Mouse (Mus musculus) liver, embryonic 11.5 days (tissue): ENCODE measurements around the gene Cracr2b. TPM values are rescaled to one million over a fixed set of nuclear protein-coding genes. Genes with fewer than 3 reads are reported as not detected.

Experiments
- ATAC-seq: fragments of 200-750 bp; cut with Nextera tagmentation; replicated peaks from 2 replicates; pipeline ENCODE4 v1.8.0; 2017; ENCODE audit warnings: moderate number of reproducible peaks, mild to moderate bottlenecking, moderate TSS enrichment, moderate library complexity; ENCODE audit not compliant: low FRiP score
- DNase-seq: peaks from one replicate; pipeline ENCODE4 v3.0.0-alpha.2; 2017; ENCODE audit warnings: low spot score
- H3K27ac ChIP-seq: fragments of 300-500 bp; sonication (generic); 2 replicates; pipeline ENCODE4 v1.5.1; 2014; ENCODE audit warnings: mild to moderate bottlenecking, low read depth, low read length, control low read depth
- H3K27me3 ChIP-seq: fragments of 300-500 bp; sonication (generic); replicated peaks from 2 replicates; pipeline ENCODE4 v1.6.1; 2014; ENCODE audit warnings: low read length, mixed read lengths; ENCODE audit not compliant: control insufficient read depth, insufficient read depth
- H3K36me3 ChIP-seq: fragments of 300-500 bp; sonication (generic); 2 replicates; pipeline ENCODE4 v1.6.1; 2014; ENCODE audit warnings: mild to moderate bottlenecking, low read length, moderate library complexity, mixed read lengths; ENCODE audit not compliant: control insufficient read depth, insufficient read depth
- H3K4me1 ChIP-seq: fragments of 300-500 bp; sonication (generic); replicated peaks from 2 replicates; pipeline ENCODE4 v1.6.1; 2014; ENCODE audit warnings: low read length, mixed read lengths; ENCODE audit not compliant: control insufficient read depth, insufficient read depth
- H3K4me2 ChIP-seq: fragments of 300-500 bp; sonication (generic); 2 replicates; pipeline ENCODE4 v1.6.1; 2014; ENCODE audit warnings: mild to moderate bottlenecking, control low read depth, moderate library complexity
- H3K4me3 ChIP-seq: fragments of 300-500 bp; sonication (generic); 2 replicates; pipeline ENCODE4 v1.5.1; 2014; ENCODE audit warnings: low read depth, low read length, control low read depth
- H3K9ac ChIP-seq: fragments of 300-500 bp; sonication (generic); 2 replicates; pipeline ENCODE4 v1.6.1; 2014; ENCODE audit warnings: low read depth, low read length, control low read depth
- H3K9me3 ChIP-seq: fragments of 300-500 bp; sonication (generic); 2 replicates; pipeline ENCODE4 v1.6.1; 2016; ENCODE audit warnings: low read length, inconsistent platforms, mixed read lengths; ENCODE audit not compliant: control insufficient read depth
- WGBS: fragments of 180-500 bp; shearing (Covaris S2); extraction: QIAGEN DNeasy Blood & Tissue Kit; methylation state at CpG from one replicate; pipeline ENCODE4 v1.1.7; 2014; 5-methylcytosine and 5-hydroxymethylcytosine counted together
- polyA plus RNA-seq: library from polyadenylated mRNA; unstranded; fragments of >200 nt; fragmentation: Nextera tagmentation; extraction: Ambion mirVana; gene quantifications from 2 replicates; pipeline ENCODE4 v1.2.1, GENCODE M21; 2014

Gene Cracr2b
- polyA plus RNA-seq, 1 experiment from 2014 or later = 4.3 TPM

- Histone ChIP-seq H3K9me3 (no peaks in the 10 kb centered on the region), H3K4me2 (peak overlapping the region; percentile 55), H3K27me3 (peaks cover 57% of the 10 kb centered on the region), H3K27ac (no peak overlapping the region), H3K9ac (no peak overlapping the region), H3K4me3 (peak overlapping the region; percentile 32), H3K4me1 (peaks cover 33% of the 10 kb centered on the region), H3K36me3 (no peaks in the 10 kb centered on the region)
- 22% methylated on average over 12 of the region's 12 CpGs for WGBS
- no peak for ATAC-seq
- DNase-seq = no peak
Measured at GRCm38 (mm10) chr7:141463824-141464602, 3.1 kb downstream of the Cracr2b start.

GRCm38 (mm10) chr7:141464603-141465201 lies 3.8 kb downstream of the Cracr2b start:
- DNase-seq = no peak
- H3K4me2 ChIP-seq = peak overlapping the region; percentile 55
- H3K9me3 ChIP-seq = no peaks in the 10 kb centered on the region
- peak overlapping the region; percentile 21 for H3K9ac ChIP-seq
- H3K27me3 ChIP-seq = peaks cover 55% of the 10 kb centered on the region
- peak overlapping the region; percentile 32 for H3K4me3 ChIP-seq
- WGBS = 9% methylated on average over 38 of the region's 38 CpGs
- H3K4me1 ChIP-seq = peaks cover 40% of the 10 kb centered on the region
- ATAC-seq = no peak
- H3K27ac ChIP-seq = no peak overlapping the region
- no peaks in the 10 kb centered on the region; the same call in 1 of the 2 replicates for H3K36me3 ChIP-seq

GRCm38 (mm10) chr7:141465388-141466044 lies 4.6 kb downstream of the Cracr2b start:
- H3K9ac ChIP-seq = no peak overlapping the region
- no peaks in the 10 kb centered on the region for H3K9me3 ChIP-seq
- no peak overlapping the region for H3K4me3 ChIP-seq
- WGBS = 42% methylated on average over 9 of the region's 10 CpGs
- peaks cover 51% of the 10 kb centered on the region for H3K27me3 ChIP-seq
- H3K36me3 ChIP-seq = peaks cover 5% of the 10 kb centered on the region
- H3K4me2 ChIP-seq = peak overlapping the region; percentile 55; the same call in 1 of the 2 replicates
- H3K4me1 ChIP-seq = peaks cover 41% of the 10 kb centered on the region
- H3K27ac ChIP-seq = no peak overlapping the region
- DNase-seq (no peak), ATAC-seq (no peak)

GRCm38 (mm10) chr7:141466045-141466394 lies 5.1 kb downstream of the Cracr2b start:
- H3K36me3 ChIP-seq = peaks cover 10% of the 10 kb centered on the region
- no peak overlapping the region for H3K4me3 ChIP-seq
- peaks cover 46% of the 10 kb centered on the region for H3K27me3 ChIP-seq
- 0 out of 2 replicates have a peak overlapping the region, but pooled peaks have one; percentile 2 for H3K4me2 ChIP-seq
- ATAC-seq (no peak), DNase-seq (no peak)
- peaks cover 41% of the 10 kb centered on the region for H3K4me1 ChIP-seq
- WGBS = 57% methylated on average over 7 of the region's 7 CpGs
- no peak overlapping the region for H3K27ac ChIP-seq
- no peaks in the 10 kb centered on the region for H3K9me3 ChIP-seq
- H3K9ac ChIP-seq = no peak overlapping the region

GRCm38 (mm10) chr7:141466607-141467148 lies 5.8 kb downstream of the Cracr2b start:
- DNase-seq (no peak), ATAC-seq (no peak)
- Histone ChIP-seq H3K27ac (peak overlapping the region; percentile 72; the same call in 1 of the 2 replicates), H3K4me1 (peaks cover 41% of the 10 kb centered on the region), H3K9me3 (no peaks in the 10 kb centered on the region), H3K27me3 (peaks cover 40% of the 10 kb centered on the region), H3K9ac (peak overlapping the region; percentile 85), H3K4me3 (peak overlapping the region; percentile 78), H3K36me3 (peaks cover 14% of the 10 kb centered on the region), H3K4me2 (peak overlapping the region; percentile 88)
- 60% methylated on average over 10 of the region's 10 CpGs for WGBS

GRCm38 (mm10) chr7:141467230-141468030 lies 6.5 kb downstream of the Cracr2b start, which contains the start of gene Cd151:
TSS of gene Cd151 (plus strand) at chr7:141467392.
- H3K9ac ChIP-seq = peak within 1 kb of the TSS; percentile 85
- H3K4me3 ChIP-seq = peak within 1 kb of the TSS; percentile 78
- WGBS = under 1% methylated on average over 52 of the region's 52 CpGs
- peaks cover 32% of the 10 kb centered on the region for H3K27me3 ChIP-seq
- no peaks in the 10 kb centered on the region for H3K9me3 ChIP-seq
- H3K4me2 ChIP-seq = peak within 1 kb of the TSS; percentile 88
- ATAC-seq = peak; percentile 81
- H3K4me1 ChIP-seq = peaks cover 39% of the 10 kb centered on the region
- DNase-seq = peak; percentile 91
- H3K36me3 ChIP-seq = peaks cover 18% of the 10 kb centered on the region
- H3K27ac ChIP-seq = peak within 1 kb of the TSS; percentile 72

- Histone ChIP-seq H3K4me1 (peaks cover 39% of the 10 kb centered on the region), H3K9me3 (no peaks in the 10 kb centered on the region), H3K27me3 (peaks cover 26% of the 10 kb centered on the region), H3K27ac (peak overlapping the region; percentile 72), H3K9ac (peak overlapping the region; percentile 85), H3K4me3 (peak overlapping the region; percentile 78), H3K4me2 (peak overlapping the region; percentile 88), H3K36me3 (peaks cover 23% of the 10 kb centered on the region)
- DNase-seq (no peak), ATAC-seq (no peak)
- WGBS = 20% methylated on average over 5 of the region's 5 CpGs
Measured at GRCm38 (mm10) chr7:141468164-141468521, 7.2 kb downstream of the Cracr2b start.
